Mouse (Mus musculus) left cerebral cortex, postnatal 36 days (tissue): ENCODE data around the gene Inhba. TPM values are rescaled to one million over a fixed set of nuclear protein-coding genes. Genes with fewer than 3 reads are reported as not detected.

Experiments used
- DNase-seq, 2 experiments: peaks; one replicate each; pipeline ENCODE4 v3.0.0; 2021 to 2022; ENCODE audit warnings: low spot score in 2 of 2, mixed read lengths in 1 of 2
- intact Hi-C: fragments of 180-260 bp; cut with DNase I; formaldehyde crosslinking; loops from one replicate; pipeline ENCODE4 v1.15.1; 2025
- total RNA-seq, 2 experiments: library from RNA; stranded (reverse); gene quantifications; 2 replicates each; pipeline ENCODE4 v1.2.3; 2021

Gene Inhba
- total RNA-seq: 10 to 100 TPM; 12.5 to 23.1 TPM

- DNase-seq: peak; percentile 57 to 61
- intact Hi-C loops: loop anchor here (10.0 kb wide), 4 partner anchors 293 to 1013 kb away; no protein-coding TSS in a partner anchor
These were observed at the start of gene Inhba for GRCm38 (mm10) chr13:16011372-16012242. Gene Inhba, plus strand, starts transcription at chr13:16011851.

- DNase-seq: no peak
- intact Hi-C loops: no loop called here
These were observed 35.1 kb upstream of the Inhba start for GRCm38 (mm10) chr13:15976584-15976983.

- peak; percentile 15 to 30 for DNase-seq
- intact Hi-C loops: no loop called here
These were observed 32.1 kb upstream of the Inhba start for GRCm38 (mm10) chr13:15979551-15979950.

GRCm38 (mm10) chr13:15982041-15982440 is 29.6 kb upstream of the Inhba start:
- no peak for DNase-seq
- intact Hi-C loops: loop anchor here (10.0 kb wide), 1 partner anchor 1337 kb away; no protein-coding TSS in a partner anchor

- DNase-seq: no peak
- intact Hi-C loops: loop anchor here (5.0 to 10.0 kb wide), 2 partner anchors 1341 to 1597 kb away; no protein-coding TSS in a partner anchor
These were observed 25.9 kb upstream of the Inhba start for GRCm38 (mm10) chr13:15985761-15986160.

GRCm38 (mm10) chr13:15986172-15986571 is 25.5 kb upstream of the Inhba start:
- no peak for DNase-seq
- intact Hi-C loops: loop anchor here (5.0 to 10.0 kb wide), 2 partner anchors 1341 to 1596 kb away; no protein-coding TSS in a partner anchor

- intact Hi-C loops: no loop called here
- DNase-seq: no peak
These were observed 16.3 kb upstream of the Inhba start for GRCm38 (mm10) chr13:15995314-15995713.

GRCm38 (mm10) chr13:16005517-16005916 is 6.1 kb upstream of the Inhba start:
- intact Hi-C loops: no loop called here
- no peak for DNase-seq

- DNase-seq: no peak
These were observed 3.9 kb upstream of the Inhba start for GRCm38 (mm10) chr13:16007748-16008147.

GRCm38 (mm10) chr13:16008348-16008747 is 3.3 kb upstream of the Inhba start:
- DNase-seq: no peak
- intact Hi-C loops: no loop called here

More at GRCm38 (mm10) chr13:16007748-16008147, 3.9 kb upstream of the Inhba start:
- intact Hi-C loops: no loop called here

GRCm38 (mm10) chr13:16009766-16010465 is 1.7 kb upstream of the Inhba start:
- intact Hi-C loops: loop anchor here (10.0 kb wide), 4 partner anchors 295 to 1015 kb away; no protein-coding TSS in a partner anchor

GRCm38 (mm10) chr13:16010586-16010985 is 1.1 kb upstream of the Inhba start:
- intact Hi-C loops: loop anchor here (10.0 kb wide), 4 partner anchors 294 to 1014 kb away; no protein-coding TSS in a partner anchor

More at GRCm38 (mm10) chr13:16009766-16010465, 1.7 kb upstream of the Inhba start:
- DNase-seq: no peak

GRCm38 (mm10) chr13:16012243-16012887 is 714 bp downstream of the Inhba start:
- intact Hi-C loops: loop anchor here (10.0 kb wide), 4 partner anchors 292 to 1012 kb away; no protein-coding TSS in a partner anchor

More at GRCm38 (mm10) chr13:16010586-16010985, 1.1 kb upstream of the Inhba start:
- no peak for DNase-seq

GRCm38 (mm10) chr13:16014166-16014565 is 2.5 kb downstream of the Inhba start:
- DNase-seq: no peak
- intact Hi-C loops: loop anchor here (10.0 kb wide), 4 partner anchors 291 to 1011 kb away; no protein-coding TSS in a partner anchor

More at GRCm38 (mm10) chr13:16012243-16012887, 714 bp downstream of the Inhba start:
- DNase-seq: peak; percentile 73 to 76

- intact Hi-C loops: loop anchor here (5.0 to 10.0 kb wide), 5 partner anchors 288 to 1008 kb away; no protein-coding TSS in a partner anchor
- DNase-seq: no peak
These were observed 4.9 kb downstream of the Inhba start for GRCm38 (mm10) chr13:16016506-16016905.

- DNase-seq: no peak
- intact Hi-C loops: loop anchor here (5.0 to 10.0 kb wide), 5 partner anchors 287 to 1007 kb away; no protein-coding TSS in a partner anchor
These were observed 5.7 kb downstream of the Inhba start for GRCm38 (mm10) chr13:16017338-16017737.

- intact Hi-C loops: loop anchor here (5.0 to 10.0 kb wide), 5 partner anchors 287 to 1007 kb away; no protein-coding TSS in a partner anchor
- DNase-seq: no peak
These were observed 6.1 kb downstream of the Inhba start for GRCm38 (mm10) chr13:16017777-16018176.

- intact Hi-C loops: loop anchor here (5.0 to 10.0 kb wide), 5 partner anchors 286 to 1006 kb away; no protein-coding TSS in a partner anchor
- no peak for DNase-seq
These were observed 7.3 kb downstream of the Inhba start for GRCm38 (mm10) chr13:16018807-16019510.
